Mouse (Mus musculus) erythroblast, embryonic 14.5 days (primary cell): ENCODE data around the gene Ubb.

Source experiments
- GATA1 ChIP-seq: IDR thresholded peaks from 2 replicates; pipeline ENCODE4 v1.6.1; 2012; ENCODE audit warnings: low read length, inconsistent platforms, mixed read lengths
- TAL1 ChIP-seq: IDR thresholded peaks from 3 replicates; pipeline ENCODE4 v1.6.1; 2012; ENCODE audit warnings: low read length, inconsistent platforms, mixed read lengths

DNA sequence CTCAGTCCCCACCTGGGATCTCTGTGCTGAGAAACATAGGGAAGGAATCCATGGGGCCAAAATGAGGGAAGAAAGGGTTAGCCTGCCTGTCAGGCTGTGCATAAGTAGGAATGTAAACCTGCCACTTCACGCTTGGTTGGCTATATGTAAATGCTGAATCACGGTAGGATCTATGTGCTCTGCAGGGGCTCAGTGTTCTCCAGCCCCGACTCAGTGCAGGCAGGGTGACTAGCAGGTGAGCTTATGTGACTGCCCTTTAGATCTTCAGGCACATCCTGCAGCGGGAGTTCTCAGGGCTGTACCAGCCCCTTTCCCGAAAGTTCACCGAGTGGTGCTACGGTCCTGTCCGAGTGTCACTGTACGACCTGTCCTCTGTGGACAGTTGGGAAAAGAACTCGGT, 38.4 kb downstream of the Ubb start:
- TF ChIP-seq GATA1 = no peak
- TF ChIP-seq TAL1 = no peak
